Mouse (Mus musculus): ENCODE data around the gene Asic2.

- TF ChIP-seq CTCF (IDR thresholded peaks at IDR 0.05; ENCODE audit: low read depth), result no peak
- no peak for TF ChIP-seq EP300 (IDR thresholded peaks at IDR 0.05; ENCODE audit: low read depth)
These were observed 297.8 kb downstream of the Asic2 start for GRCm38 (mm10) chr11:81670436-81670835.
